In genomic region chr9:111918275-111918940, GRCm38 (mm10) we compare ENCODE assay signal across 9 mouse cellular contexts.
DNase-seq lines count a peak whose midpoint lies in the region; ATAC-seq and TF ChIP-seq lines count a peak whose summit lies in the region.
"Had no signal": no experiment of that assay in that cellular context is flagged by ENCODE, and none has a peak within 500 bp of the region (broad histone marks: within the 10 kb centered on the region; RNA-seq: fewer than 3 reads in every experiment).

No protein-coding gene starts in this region.

- H3K4me2 ChIP-seq in embryonic facial prominence, embryonic 11.5 days (ENCODE audit: low read depth, low read length) = no peak overlapping the region
- no peak overlapping the region for H3K4me2 ChIP-seq in heart, postnatal 0 days (ENCODE audit: low read depth, low read length)
- H3K4me2 ChIP-seq in liver, embryonic 14.5 days (ENCODE audit: low read depth) = no peak overlapping the region
- H3K4me2 ChIP-seq in neural tube, embryonic 15.5 days = no peak overlapping the region
- H3K4me2 ChIP-seq: stomach, embryonic 15.5 days had no signal

- H3K9ac ChIP-seq in embryonic facial prominence, embryonic 11.5 days (replicated peaks; ENCODE audit: low read length) = no peak overlapping the region
- H3K9ac ChIP-seq in heart, postnatal 0 days (replicated peaks; ENCODE audit: low read depth, low read length) = no peak overlapping the region
- no peak overlapping the region for H3K9ac ChIP-seq in liver, embryonic 14.5 days (replicated peaks)
- H3K9ac ChIP-seq in neural tube, embryonic 15.5 days (replicated peaks) = no peak overlapping the region
- H3K9ac ChIP-seq: stomach, embryonic 15.5 days had no signal

- no peaks in the 10 kb centered on the region for H3K9me3 ChIP-seq in embryonic facial prominence, embryonic 11.5 days (replicated peaks; ENCODE audit: control insufficient read depth, low read length)
- no peaks in the 10 kb centered on the region for H3K9me3 ChIP-seq in heart, postnatal 0 days (replicated peaks; ENCODE audit: control insufficient read depth, low read length)
- no peaks in the 10 kb centered on the region for H3K9me3 ChIP-seq in liver, embryonic 14.5 days (ENCODE audit: control insufficient read depth, low read length)
- H3K9me3 ChIP-seq in neural tube, embryonic 15.5 days (replicated peaks) = no peaks in the 10 kb centered on the region
- H3K9me3 ChIP-seq: stomach, embryonic 15.5 days had no signal

- no peak overlapping the region for H3K27ac ChIP-seq in embryonic facial prominence, embryonic 11.5 days (replicated peaks; ENCODE audit: low read depth, low read length)
- no peak overlapping the region for H3K27ac ChIP-seq in heart, postnatal 0 days (ENCODE audit: low read depth)
- no peak overlapping the region for H3K27ac ChIP-seq in liver, embryonic 14.5 days
- H3K27ac ChIP-seq in neural tube, embryonic 15.5 days (replicated peaks) = no peak overlapping the region
- H3K27ac ChIP-seq: stomach, embryonic 15.5 days had no signal

- no peak for TF ChIP-seq EP300 in heart, postnatal 0 days (IDR thresholded peaks at IDR 0.05; ENCODE audit: low read depth)
- no peak for TF ChIP-seq EP300 in liver, embryonic 14.5 days (IDR thresholded peaks at IDR 0.05; ENCODE audit: low read depth)

- no peaks in the 10 kb centered on the region for H3K27me3 ChIP-seq in embryonic facial prominence, embryonic 11.5 days (ENCODE audit: control insufficient read depth, insufficient read depth, low read length)
- no peaks in the 10 kb centered on the region for H3K27me3 ChIP-seq in heart, postnatal 0 days (ENCODE audit: control insufficient read depth, insufficient read depth, low read length)
- no peaks in the 10 kb centered on the region for H3K27me3 ChIP-seq in liver, embryonic 14.5 days (ENCODE audit: control insufficient read depth, insufficient read depth, low read length)
- H3K27me3 ChIP-seq in neural tube, embryonic 15.5 days (replicated peaks) = no peaks in the 10 kb centered on the region
- H3K27me3 ChIP-seq: stomach, embryonic 15.5 days had no signal

- H3K4me1 ChIP-seq in embryonic facial prominence, embryonic 11.5 days (ENCODE audit: control insufficient read depth, insufficient read depth, low read length) = no peaks in the 10 kb centered on the region
- H3K4me1 ChIP-seq in heart, postnatal 0 days (ENCODE audit: control insufficient read depth, insufficient read depth) = no peaks in the 10 kb centered on the region
- H3K4me1 ChIP-seq in liver, embryonic 14.5 days (replicated peaks; ENCODE audit: control insufficient read depth in 2 of 2, insufficient read depth in 2 of 2, low read length in 1 of 2) = no peaks in the 10 kb centered on the region
- peaks cover 7% of the 10 kb centered on the region for H3K4me1 ChIP-seq in neural tube, embryonic 15.5 days
- H3K4me1 ChIP-seq: stomach, embryonic 15.5 days had no signal

- DNase-seq in CD4-positive helper T cell, adult 2 months (ENCODE audit: low read depth, low spot score) = peak; percentile 14
- peak; percentile 28 to 32 for DNase-seq in adrenal gland, postnatal 4 days (ENCODE audit: low spot score in 2 of 2)
- peak; percentile 88 for DNase-seq in embryonic facial prominence, embryonic 11.5 days (ENCODE audit: low spot score)
- DNase-seq in heart, postnatal 0 days (ENCODE audit: low spot score) = peak; percentile 55
- DNase-seq in kidney, postnatal 25 days = peak; percentile 63 to 81
- DNase-seq in liver, embryonic 14.5 days (ENCODE audit: low read depth in 3 of 3, low spot score in 3 of 3) = peak in 1 of 3 experiments; percentile 7
- DNase-seq in thymus, postnatal 36 days = peak; percentile 23 to 25

- no peaks in the 10 kb centered on the region for H3K36me3 ChIP-seq in embryonic facial prominence, embryonic 11.5 days (replicated peaks; ENCODE audit: control insufficient read depth, insufficient read depth, low read depth, low read length)
- no peaks in the 10 kb centered on the region for H3K36me3 ChIP-seq in heart, postnatal 0 days (replicated peaks; ENCODE audit: control insufficient read depth, insufficient read depth, low read length)
- no peaks in the 10 kb centered on the region for H3K36me3 ChIP-seq in liver, embryonic 14.5 days (replicated peaks; ENCODE audit: control insufficient read depth, insufficient read depth, low read depth)
- no peaks in the 10 kb centered on the region for H3K36me3 ChIP-seq in neural tube, embryonic 15.5 days
- H3K36me3 ChIP-seq: stomach, embryonic 15.5 days had no signal

- TF ChIP-seq CTCF in heart, postnatal 0 days (IDR thresholded peaks at IDR 0.05; ENCODE audit: low read depth) = peak; percentile 89
- TF ChIP-seq CTCF in liver, embryonic 14.5 days (IDR thresholded peaks at IDR 0.05; ENCODE audit: low read depth) = peak; percentile 84

- no peak overlapping the region for H3K4me3 ChIP-seq in embryonic facial prominence, embryonic 11.5 days (ENCODE audit: low read depth, low read length)
- H3K4me3 ChIP-seq in heart, postnatal 0 days (ENCODE audit: low read depth, low read length) = no peak overlapping the region
- no peak overlapping the region for H3K4me3 ChIP-seq in liver, embryonic 14.5 days (ENCODE audit: insufficient read depth in 1 of 2, low read depth in 2 of 2, low read length in 2 of 2)
- no peak overlapping the region for H3K4me3 ChIP-seq in neural tube, embryonic 15.5 days (replicated peaks)
- H3K4me3 ChIP-seq: stomach, embryonic 15.5 days had no signal

- ATAC-seq in embryonic facial prominence, embryonic 11.5 days (replicated peaks; ENCODE audit: insufficient number of reproducible peaks, low FRiP score, low TSS enrichment, low read depth) = 0 out of 2 replicates have a peak, but pooled peaks have one; percentile 51
- peak; percentile 41; the same call in 1 of the 2 replicates for ATAC-seq in heart, postnatal 0 days (ENCODE audit: insufficient read depth, low read depth)
- ATAC-seq in liver, embryonic 14.5 days (ENCODE audit: insufficient read depth) = no peak
- peak; percentile 82 for ATAC-seq in neural tube, embryonic 15.5 days (ENCODE audit: low FRiP score)

- 19% methylated on average over 16 of the region's 16 CpGs for WGBS in embryonic facial prominence, embryonic 11.5 days
- WGBS in heart, postnatal 0 days = 15% methylated on average over 16 of the region's 16 CpGs
- 14% methylated on average over 16 of the region's 16 CpGs for WGBS in liver, embryonic 14.5 days (ENCODE audit: insufficient replicate concordance)
- 22% methylated on average over 16 of the region's 16 CpGs for WGBS in neural tube, embryonic 15.5 days
